Mouse (Mus musculus): Measurements from ENCODE around the gene Usb1. TPM values are rescaled to one million over a fixed set of nuclear protein-coding genes. Genes with fewer than 3 reads are reported as not detected.
"Not testable (repeated sequence)": the region's sequence is repeated elsewhere in the genome, so short reads cannot be mapped to it uniquely, and the experiment has no call there.

The Usb1 gene
- polyA plus RNA-seq, 1 experiment from 2014 or later, result 15.4 TPM

GRCm38 (mm10) chr8:95378928-95379327 is 46.8 kb downstream of the Usb1 start:
- H3K4me2 ChIP-seq; H3K27ac ChIP-seq; ATAC-seq; H3K9me3 ChIP-seq (replicated peaks); H3K27me3 ChIP-seq (replicated peaks); H3K9ac ChIP-seq; H3K4me3 ChIP-seq; H3K36me3 ChIP-seq: not testable (repeated sequence)
- peaks cover 10% of the 10 kb centered on the region for H3K4me1 ChIP-seq
- 79% methylated on average over 11 of the region's 11 CpGs for WGBS (ENCODE audit: insufficient replicate concordance)

GRCm38 (mm10) chr8:95380953-95381352 is 48.9 kb downstream of the Usb1 start:
- peaks cover 7% of the 10 kb centered on the region for H3K27me3 ChIP-seq (replicated peaks)
- no peak overlapping the region for H3K4me3 ChIP-seq
- ATAC-seq, result no peak
- no peaks in the 10 kb centered on the region for H3K9me3 ChIP-seq (replicated peaks)
- no peak overlapping the region for H3K27ac ChIP-seq
- no peak overlapping the region for H3K4me2 ChIP-seq
- H3K36me3 ChIP-seq, result no peaks in the 10 kb centered on the region
- H3K9ac ChIP-seq, result no peak overlapping the region
- peaks cover 10% of the 10 kb centered on the region for H3K4me1 ChIP-seq

GRCm38 (mm10) chr8:95381595-95381994 is 49.5 kb downstream of the Usb1 start:
- Histone ChIP-seq H3K9me3 (replicated peaks) (no peaks in the 10 kb centered on the region), H3K4me3 (no peak overlapping the region), H3K27ac (no peak overlapping the region), H3K4me2 (no peak overlapping the region), H3K9ac (no peak overlapping the region), H3K27me3 (replicated peaks) (peaks cover under 1% of the 10 kb centered on the region), H3K36me3 (no peaks in the 10 kb centered on the region), H3K4me1 (peaks cover 10% of the 10 kb centered on the region)
- 70% methylated on average over 3 of the region's 3 CpGs for WGBS (ENCODE audit: insufficient replicate concordance)
- ATAC-seq, result no peak

GRCm38 (mm10) chr8:95384501-95384900 is 52.4 kb downstream of the Usb1 start:
- no peaks in the 10 kb centered on the region for H3K9me3 ChIP-seq (replicated peaks)
- WGBS (ENCODE audit: insufficient replicate concordance), result 73% methylated on average over 3 of the region's 3 CpGs
- no peak overlapping the region for H3K27ac ChIP-seq
- H3K4me2 ChIP-seq, result no peak overlapping the region
- no peaks in the 10 kb centered on the region for H3K4me1 ChIP-seq
- H3K27me3 ChIP-seq (replicated peaks), result no peaks in the 10 kb centered on the region
- no peaks in the 10 kb centered on the region for H3K36me3 ChIP-seq
- H3K4me3 ChIP-seq, result no peak overlapping the region
- no peak overlapping the region for H3K9ac ChIP-seq
- ATAC-seq, result no peak

- Histone ChIP-seq H3K4me2 (no peak overlapping the region), H3K27ac (no peak overlapping the region), H3K27me3 (replicated peaks) (no peaks in the 10 kb centered on the region), H3K9me3 (replicated peaks) (no peaks in the 10 kb centered on the region), H3K4me1 (peaks cover 4% of the 10 kb centered on the region; the same call in 1 of the 2 replicates), H3K36me3 (no peaks in the 10 kb centered on the region), H3K4me3 (no peak overlapping the region), H3K9ac (no peak overlapping the region)
- 66% methylated on average over 5 of the region's 5 CpGs for WGBS (ENCODE audit: insufficient replicate concordance)
- ATAC-seq, result no peak
These were observed 54.0 kb downstream of the Usb1 start for GRCm38 (mm10) chr8:95386037-95386436.

GRCm38 (mm10) chr8:95387221-95387620 is 55.1 kb downstream of the Usb1 start:
- ATAC-seq, result no peak

GRCm38 (mm10) chr8:95387936-95388335 is 55.9 kb downstream of the Usb1 start:
- H3K9me3 ChIP-seq (replicated peaks), result no peaks in the 10 kb centered on the region
- H3K9ac ChIP-seq, result no peak overlapping the region
- no peak for ATAC-seq
- H3K4me1 ChIP-seq, result peaks cover 4% of the 10 kb centered on the region; the same call in 1 of the 2 replicates
- 0 out of 2 replicates have a peak, but pooled peaks cover 5% of the 10 kb centered on the region for H3K27me3 ChIP-seq (replicated peaks)
- no peaks in the 10 kb centered on the region for H3K36me3 ChIP-seq
- no peak overlapping the region for H3K27ac ChIP-seq
- 70% methylated on average over 7 of the region's 7 CpGs for whole genome bisulfite sequencing (ENCODE audit: insufficient replicate concordance)
- no peak overlapping the region for H3K4me2 ChIP-seq
- no peak overlapping the region for H3K4me3 ChIP-seq

More at GRCm38 (mm10) chr8:95387221-95387620, 55.1 kb downstream of the Usb1 start:
- Histone ChIP-seq H3K4me2 (no peak overlapping the region), H3K4me1 (peaks cover 4% of the 10 kb centered on the region; the same call in 1 of the 2 replicates), H3K27ac (no peak overlapping the region), H3K9ac (no peak overlapping the region), H3K36me3 (no peaks in the 10 kb centered on the region), H3K27me3 (replicated peaks) (no peaks in the 10 kb centered on the region), H3K4me3 (no peak overlapping the region), H3K9me3 (replicated peaks) (no peaks in the 10 kb centered on the region)
- WGBS (ENCODE audit: insufficient replicate concordance), result 73% methylated on average over 10 of the region's 10 CpGs

GRCm38 (mm10) chr8:95390312-95390711 is 58.2 kb downstream of the Usb1 start:
- Histone ChIP-seq H3K36me3 (no peaks in the 10 kb centered on the region), H3K9me3 (replicated peaks) (no peaks in the 10 kb centered on the region), H3K27me3 (replicated peaks) (0 out of 2 replicates have a peak, but pooled peaks cover 7% of the 10 kb centered on the region), H3K4me2 (no peak overlapping the region), H3K9ac (no peak overlapping the region), H3K4me1 (peaks cover 10% of the 10 kb centered on the region), H3K4me3 (no peak overlapping the region), H3K27ac (no peak overlapping the region)
- 15% methylated on average over 4 of the region's 4 CpGs for WGBS (ENCODE audit: insufficient replicate concordance)
- no peak for ATAC-seq

GRCm38 (mm10) chr8:95391101-95391500 is 59.0 kb downstream of the Usb1 start:
- no peak overlapping the region for H3K9ac ChIP-seq
- no peak overlapping the region for H3K4me2 ChIP-seq
- ATAC-seq, result no peak
- no peaks in the 10 kb centered on the region for H3K36me3 ChIP-seq
- H3K4me1 ChIP-seq, result peaks cover 12% of the 10 kb centered on the region
- 59% methylated on average over 7 of the region's 7 CpGs for WGBS (ENCODE audit: insufficient replicate concordance)
- 0 out of 2 replicates have a peak, but pooled peaks cover 12% of the 10 kb centered on the region for H3K27me3 ChIP-seq (replicated peaks)
- no peak overlapping the region for H3K4me3 ChIP-seq
- no peaks in the 10 kb centered on the region for H3K9me3 ChIP-seq (replicated peaks)
- H3K27ac ChIP-seq, result no peak overlapping the region

- H3K4me3 ChIP-seq, result no peak overlapping the region
- ATAC-seq, result 0 out of 2 replicates have a peak, but pooled peaks have one; percentile 44
- 19% methylated on average over 5 of the region's 5 CpGs for WGBS (ENCODE audit: insufficient replicate concordance)
- peaks cover 22% of the 10 kb centered on the region for H3K4me1 ChIP-seq
- peaks cover 27% of the 10 kb centered on the region for H3K27me3 ChIP-seq (replicated peaks)
- H3K4me2 ChIP-seq, result no peak overlapping the region
- H3K27ac ChIP-seq, result no peak overlapping the region
- no peaks in the 10 kb centered on the region for H3K9me3 ChIP-seq (replicated peaks)
- no peaks in the 10 kb centered on the region for H3K36me3 ChIP-seq
- H3K9ac ChIP-seq, result no peak overlapping the region
These were observed 60.5 kb downstream of the Usb1 start for GRCm38 (mm10) chr8:95392604-95393003.

- 15% methylated on average over 8 of the region's 8 CpGs for WGBS (ENCODE audit: insufficient replicate concordance)
- no peak overlapping the region for H3K4me3 ChIP-seq
- no peaks in the 10 kb centered on the region for H3K36me3 ChIP-seq
- no peak overlapping the region for H3K27ac ChIP-seq
- no peak for ATAC-seq
- H3K9ac ChIP-seq, result no peak overlapping the region
- no peak overlapping the region for H3K4me2 ChIP-seq
- H3K4me1 ChIP-seq, result peaks cover 20% of the 10 kb centered on the region
- H3K9me3 ChIP-seq (replicated peaks), result no peaks in the 10 kb centered on the region
- H3K27me3 ChIP-seq (replicated peaks), result peaks cover 32% of the 10 kb centered on the region
These were observed 63.3 kb downstream of the Usb1 start for GRCm38 (mm10) chr8:95395186-95395918.

- Histone ChIP-seq H3K4me2 (no peak overlapping the region), H3K27ac (no peak overlapping the region), H3K27me3 (replicated peaks) (peaks cover 32% of the 10 kb centered on the region), H3K9me3 (replicated peaks) (no peaks in the 10 kb centered on the region), H3K9ac (no peak overlapping the region), H3K36me3 (no peaks in the 10 kb centered on the region), H3K4me3 (no peak overlapping the region), H3K4me1 (peaks cover 18% of the 10 kb centered on the region)
- ATAC-seq, result no peak
- 23% methylated on average over 11 of the region's 11 CpGs for WGBS (ENCODE audit: insufficient replicate concordance)
These were observed 64.7 kb downstream of the Usb1 start for GRCm38 (mm10) chr8:95396752-95397151.

Data from liver, embryonic 12.5 days (tissue).